Mouse (Mus musculus): ENCODE data around the gene Dpf1. TPM values are rescaled to one million over a fixed set of nuclear protein-coding genes. Genes with fewer than 3 reads are reported as not detected.

Dpf1 gene
- total RNA-seq, 2 experiments from 2014 or later, result 107 to 120 TPM

GRCm38 (mm10) chr7:29338351-29338919 lies 34.7 kb downstream of the Dpf1 start:
- DNase-seq (ENCODE audit: low spot score in 2 of 2), result no peak

GRCm38 (mm10) chr7:29338984-29339679 lies 35.4 kb downstream of the Dpf1 start:
- DNase-seq (ENCODE audit: low spot score in 2 of 2), result no peak

GRCm38 (mm10) chr7:29340247-29340646 lies 36.5 kb downstream of the Dpf1 start:
- DNase-seq (ENCODE audit: low spot score in 2 of 2), result no peak

- no peak for DNase-seq (ENCODE audit: low spot score in 2 of 2)
Measured at GRCm38 (mm10) chr7:29340838-29341237, 37.1 kb downstream of the Dpf1 start.

- DNase-seq (ENCODE audit: low spot score in 2 of 2), result no peak
Measured at GRCm38 (mm10) chr7:29341722-29342121, 38.0 kb downstream of the Dpf1 start.

DNA sequence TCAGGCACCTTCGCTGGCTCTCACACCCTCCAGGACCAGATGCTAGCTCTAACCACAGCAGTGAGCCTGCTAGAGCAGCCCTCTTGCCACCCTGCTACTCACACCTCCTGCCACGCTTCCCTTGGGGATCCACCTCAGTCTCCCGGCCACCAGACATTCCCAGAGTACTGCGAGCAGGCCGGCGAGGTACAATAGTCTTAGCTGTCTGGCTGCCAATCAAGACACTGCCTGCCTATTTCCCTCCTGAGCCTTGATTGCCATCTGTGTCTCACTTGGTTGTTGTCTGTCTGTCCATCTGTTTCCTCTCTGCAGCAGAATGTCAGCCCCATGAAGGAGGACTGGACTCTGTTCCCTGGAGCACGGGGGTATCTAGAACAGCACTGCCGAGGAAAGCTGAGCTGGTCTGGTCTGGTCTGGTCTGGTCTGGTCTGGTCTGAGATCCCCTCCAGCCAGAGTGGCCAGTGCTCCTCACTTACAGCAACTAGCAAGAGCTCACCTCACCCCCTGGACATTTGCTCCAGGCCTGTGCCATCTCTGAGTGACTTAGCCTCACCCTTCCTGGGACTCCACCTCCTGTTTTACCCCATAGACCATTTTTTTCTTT lies 38.8 kb downstream of the Dpf1 start:
- DNase-seq (ENCODE audit: low spot score in 2 of 2), result no peak

GRCm38 (mm10) chr7:29343746-29344145 lies 40.0 kb downstream of the Dpf1 start:
- DNase-seq (ENCODE audit: low spot score in 2 of 2), result no peak

GRCm38 (mm10) chr7:29345534-29345933 lies 41.8 kb downstream of the Dpf1 start:
- DNase-seq (ENCODE audit: low spot score in 2 of 2), result no peak

GRCm38 (mm10) chr7:29346212-29346611 lies 42.5 kb downstream of the Dpf1 start:
- no peak for DNase-seq (ENCODE audit: low spot score in 2 of 2)

DNA sequence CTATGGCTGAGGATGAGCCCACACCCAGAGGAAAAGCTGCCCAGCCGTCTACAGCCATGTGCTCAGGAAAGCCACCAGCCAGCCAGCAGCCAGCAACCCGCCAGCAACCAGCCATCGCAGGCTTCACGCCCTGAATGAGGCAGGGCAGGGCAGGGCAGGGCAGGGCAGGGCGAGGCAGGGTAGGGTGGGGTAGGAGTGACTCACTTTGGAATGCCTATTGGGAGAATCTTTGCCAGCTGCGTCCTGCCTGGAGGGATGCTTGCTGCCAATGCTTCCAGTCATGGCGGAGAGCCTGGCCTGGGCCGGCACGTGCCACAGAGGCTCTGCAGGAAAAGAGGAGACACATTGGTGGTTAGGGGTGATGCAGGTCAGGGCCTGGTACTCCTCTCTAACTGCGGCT lies 46.7 kb downstream of the Dpf1 start:
- no peak for DNase-seq (ENCODE audit: low spot score in 2 of 2)

- DNase-seq (ENCODE audit: low spot score in 2 of 2), result no peak
Measured at GRCm38 (mm10) chr7:29352246-29352645, 48.5 kb downstream of the Dpf1 start.

GRCm38 (mm10) chr7:29354161-29354560 lies 50.4 kb downstream of the Dpf1 start:
- DNase-seq (ENCODE audit: low spot score in 2 of 2), result peak; percentile 36 to 50

GRCm38 (mm10) chr7:29355406-29355805 lies 51.7 kb downstream of the Dpf1 start:
- no peak for DNase-seq (ENCODE audit: low spot score in 2 of 2)

DNA sequence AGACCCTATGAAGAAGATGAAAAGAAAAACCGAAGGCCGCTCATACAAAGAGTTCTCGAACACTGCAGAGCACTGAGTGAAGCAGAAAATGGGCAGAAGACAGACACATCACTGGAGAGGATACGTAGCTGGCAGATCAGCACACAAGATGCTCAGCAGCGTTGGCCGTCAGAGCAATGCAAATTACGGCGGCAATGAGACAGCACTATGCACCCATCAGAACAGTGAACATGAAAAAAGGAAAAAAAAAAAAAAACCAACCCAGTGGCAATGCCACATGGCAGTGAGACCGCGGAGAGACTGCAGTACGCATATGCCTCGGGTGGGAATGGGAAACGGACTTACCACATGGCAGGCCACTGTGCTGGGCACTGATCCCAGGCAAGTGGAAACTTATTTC lies 57.7 kb downstream of the Dpf1 start:
- no peak for DNase-seq (ENCODE audit: low spot score in 2 of 2)

DNA sequence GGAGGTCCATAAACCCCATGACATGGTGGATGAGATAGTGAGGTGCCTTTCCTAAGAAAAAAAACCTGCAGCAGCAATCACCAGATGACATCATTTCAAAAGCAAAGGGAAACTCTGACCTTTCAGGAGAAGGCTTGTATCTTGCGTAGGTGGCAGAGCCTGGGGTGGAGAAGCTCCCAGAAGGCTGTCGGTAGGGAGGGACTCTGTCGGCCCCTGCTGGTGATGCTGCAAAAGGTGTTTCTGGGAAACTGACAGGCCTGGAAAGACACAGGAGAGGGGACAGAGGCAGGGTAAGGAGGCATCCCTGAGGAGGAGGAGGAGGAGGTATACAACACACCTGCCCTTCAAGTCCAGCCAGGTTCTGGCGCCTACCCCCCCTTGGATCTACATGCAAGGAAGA lies 60.3 kb downstream of the Dpf1 start:
- DNase-seq (ENCODE audit: low spot score in 2 of 2), result peak; percentile 48 to 67

DNA sequence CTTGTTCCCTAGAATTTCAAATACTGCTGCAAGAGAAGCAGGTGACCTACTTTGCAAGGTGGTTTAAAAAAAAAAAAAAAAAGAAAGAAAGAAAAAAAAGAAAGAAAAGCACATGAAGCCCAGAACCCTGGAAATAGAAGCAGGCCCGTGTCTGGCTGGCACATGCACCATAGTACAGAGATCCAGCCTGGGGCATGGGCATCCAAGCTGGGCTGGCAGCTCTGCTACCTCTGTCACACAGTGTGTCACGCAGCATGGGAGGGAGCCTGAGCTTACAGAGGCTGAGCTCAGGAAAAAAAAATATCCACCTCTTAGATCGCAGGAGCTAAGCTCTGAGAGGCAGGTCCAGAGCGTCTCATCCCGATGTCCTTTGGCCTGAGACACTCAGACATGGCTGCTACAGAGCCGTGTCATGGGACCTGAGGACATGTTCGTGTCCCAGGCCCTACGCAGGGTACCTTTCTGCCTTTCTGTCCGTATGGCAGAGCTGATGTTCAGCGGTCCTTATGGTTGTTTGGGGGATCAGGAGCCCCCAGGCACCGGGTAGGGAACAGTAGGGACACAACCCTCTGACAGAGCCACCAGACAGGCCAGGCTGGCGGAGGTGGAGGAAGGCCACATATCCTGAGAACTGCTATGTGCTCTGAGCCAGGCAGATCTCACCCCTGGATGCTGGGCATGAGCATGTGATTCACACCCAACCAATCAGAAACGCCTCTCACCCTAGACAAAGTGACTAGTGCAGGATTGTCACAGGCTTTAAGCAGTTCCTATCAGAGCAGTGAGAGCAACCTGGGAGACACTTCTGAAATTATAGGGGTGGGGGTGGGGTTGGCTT lies 63.6 kb downstream of the Dpf1 start:
- peak; percentile 38 to 53 for DNase-seq (ENCODE audit: low spot score in 2 of 2)

Other genes with a start within 250 kb of the Dpf1 start
- gene Ryr1, start 178.8 kb upstream of the Dpf1 start, total RNA-seq (2021), result 1 to 10 TPM; 6.5 to 8.9 TPM
- gene Rasgrp4, start 169.1 kb upstream of the Dpf1 start, total RNA-seq (2021), result 1 to 10 TPM; 1.4 TPM
- gene Fam98c, start 147.7 kb upstream of the Dpf1 start, total RNA-seq (2021), result 10 to 100 TPM; 33.8 to 40.2 TPM
- 1 to 10 TPM; 1.6 to 1.9 TPM for gene Ggn, start 133.7 kb upstream of the Dpf1 start, total RNA-seq (2021)
- gene Spred3, start 133.5 kb upstream of the Dpf1 start, total RNA-seq (2021), result 10 to 100 TPM; 50.2 to 53.6 TPM
- 100 to 1,000 TPM; 121 to 125 TPM for gene Psmd8, start 123.2 kb upstream of the Dpf1 start, total RNA-seq (2021)
- 1 to 10 TPM; 1.1 to 1.5 TPM for gene Catsperg1, start 89.9 kb upstream of the Dpf1 start, total RNA-seq (2021)
- 1 to 10 TPM; 3.0 to 3.1 TPM for gene Kcnk6, start 71.4 kb upstream of the Dpf1 start, total RNA-seq (2021)
- gene Yif1b, start 65.6 kb upstream of the Dpf1 start, total RNA-seq (2021), result 10 to 100 TPM; 51.7 to 52.4 TPM
- under 1 TPM; 0.65 to 0.98 TPM for gene 2200002D01Rik, start 55.5 kb upstream of the Dpf1 start, total RNA-seq (2021)
- 10 to 100 TPM; 27.6 to 33.5 TPM for gene Spint2, start 22.0 kb upstream of the Dpf1 start, total RNA-seq (2021)
- gene Ppp1r14a, start 14.6 kb upstream of the Dpf1 start, total RNA-seq (2021), result 10 to 100 TPM; 16.8 to 18.3 TPM
- gene Sipa1l3, start 214.7 kb downstream of the Dpf1 start, total RNA-seq (2021), result 10 to 100 TPM; 54.7 to 54.9 TPM

All from left cerebral cortex, adult 18-20 months (tissue).